Mouse (Mus musculus): ENCODE data around the gene Fam189a2. TPM values are rescaled to one million over a fixed set of nuclear protein-coding genes. Genes with fewer than 3 reads are reported as not detected.

Gene Fam189a2
- polyA plus RNA-seq (2016; fragmentation: Nextera tagmentation; extraction: Ambion mirVana) = 0.57 and 0.88 TPM in 2 replicates

DNA sequence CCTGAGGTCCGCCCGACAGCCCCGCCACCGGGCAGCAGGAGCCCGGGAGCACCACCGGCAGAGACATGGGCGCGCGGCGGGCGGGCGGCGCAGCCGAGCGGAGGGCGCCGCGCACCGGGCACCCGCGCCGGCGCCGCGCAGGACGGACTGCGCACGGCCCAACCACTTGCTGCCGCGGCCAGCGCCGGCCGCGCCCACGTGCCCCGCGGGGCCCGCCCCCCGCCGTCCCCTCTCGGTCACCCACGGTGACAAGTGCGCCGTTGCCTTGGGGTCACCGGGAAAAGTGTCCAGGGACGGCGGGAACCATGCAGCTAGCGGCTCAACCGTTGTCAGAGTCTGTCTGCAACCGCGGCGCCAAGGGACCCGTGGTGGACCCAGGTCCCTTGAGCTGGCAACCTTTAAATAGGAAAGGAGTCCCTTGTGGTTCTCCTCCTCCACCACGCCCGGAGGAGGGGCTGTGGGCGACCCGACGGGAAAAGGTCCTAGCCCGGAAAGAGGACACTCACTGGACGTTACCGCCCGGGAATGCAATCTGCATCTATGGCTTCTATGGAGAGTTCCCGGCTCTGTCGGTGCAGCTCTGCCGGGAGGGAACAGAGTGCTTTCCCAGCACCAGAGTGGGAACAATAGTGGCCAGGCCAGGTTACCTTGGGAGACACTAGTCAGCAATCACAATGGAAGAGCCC is at the start of gene Fam189a2:
Gene Fam189a2 (minus strand): TSS at position 149 of the 686 bp plus-strand sequence.
- H3K9ac ChIP-seq = peak within 1 kb of the TSS; percentile 86

DNA sequence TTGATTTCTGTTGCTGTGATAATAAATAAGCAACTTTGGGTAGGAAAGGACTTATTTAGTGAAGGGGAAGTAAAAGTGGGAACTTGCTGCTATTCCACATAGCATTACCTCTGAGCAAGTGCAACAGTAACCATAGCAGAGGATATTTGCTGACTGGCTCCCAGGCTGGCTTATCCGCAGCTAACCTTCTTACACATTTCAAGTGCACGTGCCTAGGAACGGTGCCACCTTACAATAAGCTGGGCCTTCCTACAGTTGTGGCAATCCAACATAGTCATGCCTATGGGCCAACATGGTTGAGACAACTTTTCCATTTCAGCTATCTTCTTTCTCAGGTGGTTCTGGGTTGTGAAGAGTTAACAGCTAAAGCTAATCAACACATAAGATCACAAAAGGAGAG is 46.8 kb upstream of the Fam189a2 start:
- H3K9me3 ChIP-seq (replicated peaks) = 0 out of 2 replicates have a peak, but pooled peaks cover 8% of the 10 kb centered on the region
- H3K27ac ChIP-seq = no peak overlapping the region
- no peak for ATAC-seq (ENCODE audit: low FRiP score)
- no peak overlapping the region for H3K4me3 ChIP-seq
- peaks cover 2% of the 10 kb centered on the region; the same call in 1 of the 2 replicates for H3K4me1 ChIP-seq
- H3K36me3 ChIP-seq = no peaks in the 10 kb centered on the region
- H3K4me2 ChIP-seq (replicated peaks) = no peak overlapping the region
- no peak overlapping the region for H3K9ac ChIP-seq
- H3K27me3 ChIP-seq = no peaks in the 10 kb centered on the region
- WGBS = 91% methylated on average over 3 of the region's 3 CpGs

More for the DNA sequence above, at the start of gene Fam189a2:
- Histone ChIP-seq H3K4me3 (peak within 1 kb of the TSS; percentile 70), H3K36me3 (no peaks in the 10 kb centered on the region), H3K27ac (no peak within 1 kb of the TSS), H3K27me3 (peaks cover 41% of the 10 kb centered on the region), H3K4me1 (peaks cover 13% of the 10 kb centered on the region), H3K9me3 (replicated peaks) (no peaks in the 10 kb centered on the region), H3K4me2 (replicated peaks) (peak within 1 kb of the TSS; percentile 93)
- ATAC-seq (ENCODE audit: low FRiP score) = peak; percentile 86
- WGBS = under 1% methylated on average over 36 of the region's 65 CpGs

DNA sequence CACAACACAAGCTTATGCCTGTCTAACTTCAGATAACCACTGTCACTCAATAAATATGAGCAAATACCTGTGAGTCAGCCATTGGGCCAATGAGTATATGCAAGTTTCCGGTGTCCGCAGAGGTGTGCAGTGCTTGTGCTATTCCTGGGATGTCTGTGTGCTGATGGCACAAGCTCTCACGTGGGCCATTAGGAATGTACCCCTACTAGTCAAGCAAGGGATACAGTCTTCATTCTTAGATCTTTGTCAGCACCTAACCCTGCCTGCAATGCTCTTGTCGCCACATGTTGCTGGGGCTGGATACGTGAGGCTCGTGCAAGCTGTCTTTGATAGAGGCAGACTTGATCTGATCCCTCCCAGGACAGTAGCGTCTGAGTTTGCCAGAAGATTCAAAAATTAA is 45.7 kb upstream of the Fam189a2 start:
- no peak overlapping the region for H3K4me2 ChIP-seq (replicated peaks)
- no peak overlapping the region for H3K4me3 ChIP-seq
- ATAC-seq (ENCODE audit: low FRiP score) = no peak
- 0 out of 2 replicates have a peak, but pooled peaks cover 8% of the 10 kb centered on the region for H3K9me3 ChIP-seq (replicated peaks)
- peaks cover 2% of the 10 kb centered on the region; the same call in 1 of the 2 replicates for H3K4me1 ChIP-seq
- H3K27me3 ChIP-seq = no peaks in the 10 kb centered on the region
- no peak overlapping the region for H3K27ac ChIP-seq
- H3K9ac ChIP-seq = no peak overlapping the region
- no peaks in the 10 kb centered on the region for H3K36me3 ChIP-seq
- 91% methylated on average over 7 of the region's 7 CpGs for WGBS

DNA sequence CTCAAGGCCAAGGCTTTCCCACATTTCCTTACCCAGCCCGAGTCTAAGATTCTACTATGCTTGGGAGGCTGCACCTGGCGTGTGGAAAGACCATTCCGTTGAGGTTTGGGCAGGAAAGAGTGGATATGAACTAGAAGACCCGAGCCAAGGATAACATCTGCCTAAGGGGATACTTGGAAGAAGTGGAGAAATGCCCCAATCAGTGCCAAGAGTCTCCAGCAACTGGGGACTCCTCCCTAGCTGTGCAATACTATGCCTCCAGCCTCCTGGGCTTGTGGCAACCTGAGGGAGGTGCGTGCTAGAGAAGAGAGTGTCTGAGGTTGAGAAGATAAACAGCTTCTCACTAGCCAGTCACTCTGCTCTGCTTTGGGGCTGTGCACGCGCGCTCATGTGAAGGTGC is 45.1 kb upstream of the Fam189a2 start:
- Histone ChIP-seq H3K27ac (no peak overlapping the region), H3K4me1 (peaks cover 2% of the 10 kb centered on the region; the same call in 1 of the 2 replicates), H3K4me2 (replicated peaks) (no peak overlapping the region), H3K4me3 (no peak overlapping the region), H3K36me3 (no peaks in the 10 kb centered on the region), H3K9ac (no peak overlapping the region), H3K27me3 (no peaks in the 10 kb centered on the region), H3K9me3 (replicated peaks) (0 out of 2 replicates have a peak, but pooled peaks cover 8% of the 10 kb centered on the region)
- 88% methylated on average over 8 of the region's 8 CpGs for WGBS
- no peak for ATAC-seq (ENCODE audit: low FRiP score)

GRCm38 (mm10) chr19:24073155-24073554 is 42.3 kb upstream of the Fam189a2 start:
- no peak overlapping the region for H3K4me2 ChIP-seq (replicated peaks)
- no peaks in the 10 kb centered on the region for H3K36me3 ChIP-seq
- H3K4me1 ChIP-seq = no peaks in the 10 kb centered on the region
- no peak overlapping the region for H3K4me3 ChIP-seq
- H3K9ac ChIP-seq = no peak overlapping the region
- WGBS = 49% methylated on average over 4 of the region's 4 CpGs
- H3K27ac ChIP-seq = no peak overlapping the region
- H3K9me3 ChIP-seq (replicated peaks) = 0 out of 2 replicates have a peak, but pooled peaks cover 10% of the 10 kb centered on the region
- H3K27me3 ChIP-seq = no peaks in the 10 kb centered on the region
- no peak for ATAC-seq (ENCODE audit: low FRiP score)

DNA sequence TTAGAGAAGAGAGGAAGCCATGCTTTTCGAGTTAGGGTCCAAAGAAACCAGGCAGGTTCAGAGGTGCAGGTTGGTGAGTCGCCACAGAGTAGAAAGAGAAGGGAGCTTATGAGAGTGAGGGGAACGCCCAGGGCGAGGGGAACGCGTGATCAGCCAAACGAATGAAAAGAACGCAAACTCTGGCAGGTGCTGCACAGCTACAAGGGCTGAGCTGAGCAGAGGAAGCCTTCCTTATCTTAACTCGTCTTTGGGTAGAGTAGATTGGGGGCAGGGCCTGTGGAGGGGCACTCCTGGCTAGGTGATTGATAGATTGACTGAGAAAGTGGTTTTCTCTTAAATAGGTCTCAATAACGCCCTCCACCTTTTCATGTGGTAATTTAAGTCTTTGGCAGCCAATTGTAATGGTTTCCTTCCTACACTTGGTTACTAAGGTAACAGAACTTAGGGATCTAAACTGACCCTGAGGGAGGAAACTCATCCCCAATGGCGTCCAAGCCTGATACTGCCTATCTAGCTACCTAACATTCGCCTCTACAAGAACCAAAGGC is 33.6 kb upstream of the Fam189a2 start:
- no peak overlapping the region for H3K4me3 ChIP-seq
- no peak overlapping the region for H3K4me2 ChIP-seq (replicated peaks)
- 53% methylated on average over 12 of the region's 12 CpGs for WGBS
- ATAC-seq (ENCODE audit: low FRiP score) = no peak
- no peaks in the 10 kb centered on the region for H3K4me1 ChIP-seq
- no peak overlapping the region for H3K27ac ChIP-seq
- no peaks in the 10 kb centered on the region for H3K27me3 ChIP-seq
- no peak overlapping the region for H3K9ac ChIP-seq
- H3K9me3 ChIP-seq (replicated peaks) = no peaks in the 10 kb centered on the region
- no peaks in the 10 kb centered on the region for H3K36me3 ChIP-seq

GRCm38 (mm10) chr19:24063585-24063984 is 32.8 kb upstream of the Fam189a2 start:
- Histone ChIP-seq H3K36me3 (no peaks in the 10 kb centered on the region), H3K9me3 (replicated peaks) (no peaks in the 10 kb centered on the region), H3K4me2 (replicated peaks) (no peak overlapping the region), H3K9ac (no peak overlapping the region), H3K4me3 (no peak overlapping the region), H3K27me3 (no peaks in the 10 kb centered on the region), H3K4me1 (no peaks in the 10 kb centered on the region), H3K27ac (no peak overlapping the region)
- WGBS = 72% methylated on average over 4 of the region's 4 CpGs
- ATAC-seq (ENCODE audit: low FRiP score) = no peak

- ATAC-seq (ENCODE audit: low FRiP score) = no peak
- H3K9me3 ChIP-seq (replicated peaks) = no peaks in the 10 kb centered on the region
- WGBS = 77% methylated on average over 8 of the region's 8 CpGs
- H3K4me2 ChIP-seq (replicated peaks) = no peak overlapping the region
- no peaks in the 10 kb centered on the region for H3K4me1 ChIP-seq
- H3K27ac ChIP-seq = no peak overlapping the region
- H3K9ac ChIP-seq = no peak overlapping the region
- H3K4me3 ChIP-seq = no peak overlapping the region
- no peaks in the 10 kb centered on the region for H3K36me3 ChIP-seq
- H3K27me3 ChIP-seq = no peaks in the 10 kb centered on the region
Measured at GRCm38 (mm10) chr19:24058851-24059250, 28.0 kb upstream of the Fam189a2 start.

GRCm38 (mm10) chr19:24058021-24058420 is 27.2 kb upstream of the Fam189a2 start:
- Histone ChIP-seq H3K9me3 (replicated peaks) (no peaks in the 10 kb centered on the region), H3K4me3 (no peak overlapping the region), H3K4me2 (replicated peaks) (no peak overlapping the region), H3K36me3 (no peaks in the 10 kb centered on the region), H3K9ac (no peak overlapping the region), H3K27me3 (no peaks in the 10 kb centered on the region), H3K4me1 (no peaks in the 10 kb centered on the region), H3K27ac (no peak overlapping the region)
- ATAC-seq (ENCODE audit: low FRiP score) = no peak
- WGBS = 83% methylated on average over 5 of the region's 5 CpGs

DNA sequence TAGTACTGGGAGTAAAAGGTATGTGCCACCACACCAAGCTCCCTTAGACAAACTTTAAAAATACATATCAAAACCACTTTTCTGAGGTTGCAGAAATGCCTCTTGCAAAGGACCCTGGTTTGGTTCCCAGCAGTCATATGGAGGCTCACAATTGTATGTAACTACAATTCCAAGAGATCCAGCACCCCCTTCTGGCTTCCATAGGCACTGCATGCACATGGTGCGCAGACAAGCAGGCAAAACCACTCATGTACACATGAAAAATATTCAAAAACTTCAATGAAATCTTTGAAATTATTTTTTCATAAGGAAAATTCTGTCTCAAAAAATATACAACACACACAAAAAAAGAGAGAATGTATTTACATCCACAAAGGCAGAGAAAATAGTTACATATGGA is 26.1 kb upstream of the Fam189a2 start:
- Histone ChIP-seq H3K36me3 (no peaks in the 10 kb centered on the region), H3K9me3 (replicated peaks) (no peaks in the 10 kb centered on the region), H3K4me1 (no peaks in the 10 kb centered on the region), H3K27ac (no peak overlapping the region), H3K4me2 (replicated peaks) (no peak overlapping the region), H3K27me3 (no peaks in the 10 kb centered on the region), H3K4me3 (no peak overlapping the region), H3K9ac (no peak overlapping the region)
- no peak for ATAC-seq (ENCODE audit: low FRiP score)
- whole genome bisulfite sequencing = 97% methylated on average over 1 of the region's 1 CpGs

DNA sequence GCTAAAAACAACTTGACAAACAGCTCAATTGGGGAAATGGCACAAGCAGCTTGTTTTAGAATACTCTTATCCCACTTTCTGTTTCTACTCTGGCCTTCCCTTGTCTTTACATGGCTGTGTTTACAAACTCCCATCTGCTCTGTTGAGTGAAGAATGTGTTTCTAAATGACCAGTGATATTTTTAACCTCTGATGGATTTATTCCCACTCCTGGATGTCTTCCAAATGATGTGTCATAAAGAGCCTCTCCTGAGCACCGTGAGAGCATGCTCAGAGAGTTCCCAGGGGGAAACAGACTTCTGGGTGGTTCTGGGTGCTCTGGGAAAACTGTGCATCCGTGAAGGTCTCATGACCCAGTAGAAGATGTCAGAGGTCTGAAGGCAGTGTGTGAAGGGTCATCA is 24.1 kb upstream of the Fam189a2 start:
- ATAC-seq (ENCODE audit: low FRiP score) = no peak
- Histone ChIP-seq H3K27ac (no peak overlapping the region), H3K4me1 (no peaks in the 10 kb centered on the region), H3K9me3 (replicated peaks) (no peaks in the 10 kb centered on the region), H3K36me3 (no peaks in the 10 kb centered on the region), H3K27me3 (no peaks in the 10 kb centered on the region), H3K9ac (no peak overlapping the region), H3K4me2 (replicated peaks) (no peak overlapping the region), H3K4me3 (no peak overlapping the region)
- WGBS = 65% methylated on average over 2 of the region's 2 CpGs

- Histone ChIP-seq H3K4me3 (no peak overlapping the region), H3K4me2 (replicated peaks) (no peak overlapping the region), H3K27me3 (no peaks in the 10 kb centered on the region), H3K9me3 (replicated peaks) (no peaks in the 10 kb centered on the region), H3K4me1 (no peaks in the 10 kb centered on the region), H3K27ac (no peak overlapping the region), H3K36me3 (no peaks in the 10 kb centered on the region), H3K9ac (no peak overlapping the region)
- WGBS = 76% methylated on average over 5 of the region's 5 CpGs
- ATAC-seq (ENCODE audit: low FRiP score) = no peak
Measured at GRCm38 (mm10) chr19:24054265-24054664, 23.4 kb upstream of the Fam189a2 start.

- Histone ChIP-seq H3K36me3 (no peaks in the 10 kb centered on the region), H3K9ac (no peak overlapping the region), H3K9me3 (replicated peaks) (no peaks in the 10 kb centered on the region), H3K4me3 (no peak overlapping the region), H3K27ac (no peak overlapping the region), H3K4me2 (replicated peaks) (no peak overlapping the region), H3K27me3 (no peaks in the 10 kb centered on the region), H3K4me1 (no peaks in the 10 kb centered on the region)
- 63% methylated on average over 2 of the region's 2 CpGs for WGBS
- no peak for ATAC-seq (ENCODE audit: low FRiP score)
Measured at GRCm38 (mm10) chr19:24050514-24050913, 19.7 kb upstream of the Fam189a2 start.
